Mouse (Mus musculus): Measurements from ENCODE around the gene Ndc1. TPM values are rescaled to one million over a fixed set of nuclear protein-coding genes. Genes with fewer than 3 reads are reported as not detected.

Gene Ndc1
- polyA plus RNA-seq, 1 experiment, result 9.9 TPM

- Histone ChIP-seq H3K4me3 (replicated peaks; ENCODE audit: extremely low read depth, low read depth, low read length) (no peak overlapping the region), H3K4me1 (ENCODE audit: control insufficient read depth, insufficient read depth, low read length) (no peaks in the 10 kb centered on the region)
- TF ChIP-seq POLR2A (IDR thresholded peaks at IDR 0.05; ENCODE audit: borderline replicate concordance, extremely low read depth, low read depth, low read length), result no peak
- no peak for TF ChIP-seq CTCF (IDR thresholded peaks at IDR 0.05; ENCODE audit: insufficient read depth, low read length)
- DNase-seq, result no peak
- WGBS, result 88% methylated on average over 8 of the region's 8 CpGs
These were observed 19.9 kb downstream of the Ndc1 start for GRCm38 (mm10) chr4:107387465-107387864.

GRCm38 (mm10) chr4:107388291-107388690 lies 20.7 kb downstream of the Ndc1 start:
- Histone ChIP-seq H3K4me1 (ENCODE audit: control insufficient read depth, insufficient read depth, low read length) (no peaks in the 10 kb centered on the region), H3K4me3 (replicated peaks; ENCODE audit: extremely low read depth, low read depth, low read length) (no peak overlapping the region)
- no peak for TF ChIP-seq POLR2A (IDR thresholded peaks at IDR 0.05; ENCODE audit: borderline replicate concordance, extremely low read depth, low read depth, low read length)
- TF ChIP-seq CTCF (IDR thresholded peaks at IDR 0.05; ENCODE audit: insufficient read depth, low read length), result no peak
- DNase-seq, result no peak
- WGBS, result 83% methylated on average over 2 of the region's 2 CpGs

- no peak for DNase-seq
- no peaks in the 10 kb centered on the region for H3K4me1 ChIP-seq (ENCODE audit: control insufficient read depth, insufficient read depth, low read length)
- 94% methylated on average over 3 of the region's 3 CpGs for WGBS
- TF ChIP-seq CTCF (IDR thresholded peaks at IDR 0.05; ENCODE audit: insufficient read depth, low read length) (no peak), POLR2A (IDR thresholded peaks at IDR 0.05; ENCODE audit: borderline replicate concordance, extremely low read depth, low read depth, low read length) (no peak)
- H3K4me3 ChIP-seq (replicated peaks; ENCODE audit: extremely low read depth, low read depth, low read length), result no peak overlapping the region
These were observed 21.8 kb downstream of the Ndc1 start for GRCm38 (mm10) chr4:107389345-107389744.

- no peak for TF ChIP-seq POLR2A (IDR thresholded peaks at IDR 0.05; ENCODE audit: borderline replicate concordance, extremely low read depth, low read depth, low read length)
- no peak for TF ChIP-seq CTCF (IDR thresholded peaks at IDR 0.05; ENCODE audit: insufficient read depth, low read length)
- 89% methylated on average over 2 of the region's 2 CpGs for WGBS
- no peak overlapping the region for H3K4me3 ChIP-seq (replicated peaks; ENCODE audit: extremely low read depth, low read depth, low read length)
- no peak for DNase-seq
- H3K4me1 ChIP-seq (ENCODE audit: control insufficient read depth, insufficient read depth, low read length), result no peaks in the 10 kb centered on the region
These were observed 26.2 kb downstream of the Ndc1 start for GRCm38 (mm10) chr4:107393771-107394170.

GRCm38 (mm10) chr4:107420202-107420601 lies 52.6 kb downstream of the Ndc1 start:
- 66% methylated on average over 4 of the region's 4 CpGs for WGBS
- no peak overlapping the region for H3K4me3 ChIP-seq (replicated peaks; ENCODE audit: extremely low read depth, low read depth, low read length)
- no peak for DNase-seq
- TF ChIP-seq CTCF (IDR thresholded peaks at IDR 0.05; ENCODE audit: insufficient read depth, low read length), result no peak
- TF ChIP-seq POLR2A (IDR thresholded peaks at IDR 0.05; ENCODE audit: borderline replicate concordance, extremely low read depth, low read depth, low read length), result no peak
- H3K4me1 ChIP-seq (ENCODE audit: control insufficient read depth, insufficient read depth, low read length), result no peaks in the 10 kb centered on the region

GRCm38 (mm10) chr4:107421711-107422110 lies 54.1 kb downstream of the Ndc1 start:
- Histone ChIP-seq H3K4me3 (replicated peaks; ENCODE audit: extremely low read depth, low read depth, low read length) (no peak overlapping the region), H3K4me1 (ENCODE audit: control insufficient read depth, insufficient read depth, low read length) (no peaks in the 10 kb centered on the region)
- WGBS, result 6% methylated on average over 14 of the region's 14 CpGs
- no peak for DNase-seq
- TF ChIP-seq POLR2A (IDR thresholded peaks at IDR 0.05; ENCODE audit: borderline replicate concordance, extremely low read depth, low read depth, low read length) (no peak), CTCF (IDR thresholded peaks at IDR 0.05; ENCODE audit: insufficient read depth, low read length) (no peak)

GRCm38 (mm10) chr4:107422176-107422575 lies 54.6 kb downstream of the Ndc1 start:
- peak; percentile 12 for DNase-seq
- 16% methylated on average over 6 of the region's 6 CpGs for WGBS
- TF ChIP-seq CTCF (IDR thresholded peaks at IDR 0.05; ENCODE audit: insufficient read depth, low read length), result no peak; the same call in 1 of the 2 replicates
- no peak for TF ChIP-seq POLR2A (IDR thresholded peaks at IDR 0.05; ENCODE audit: borderline replicate concordance, extremely low read depth, low read depth, low read length)
- no peak overlapping the region for H3K4me3 ChIP-seq (replicated peaks; ENCODE audit: extremely low read depth, low read depth, low read length)
- no peaks in the 10 kb centered on the region for H3K4me1 ChIP-seq (ENCODE audit: control insufficient read depth, insufficient read depth, low read length)

GRCm38 (mm10) chr4:107425616-107426015 lies 58.0 kb downstream of the Ndc1 start:
- WGBS, result 94% methylated on average over 12 of the region's 12 CpGs

GRCm38 (mm10) chr4:107426631-107427030 lies 59.0 kb downstream of the Ndc1 start:
- 73% methylated on average over 9 of the region's 9 CpGs for WGBS
- H3K4me1 ChIP-seq (ENCODE audit: control insufficient read depth, insufficient read depth, low read length), result no peaks in the 10 kb centered on the region
- no peak for TF ChIP-seq CTCF (IDR thresholded peaks at IDR 0.05; ENCODE audit: insufficient read depth, low read length)
- H3K4me3 ChIP-seq (replicated peaks; ENCODE audit: extremely low read depth, low read depth, low read length), result no peak overlapping the region
- DNase-seq, result no peak

More at GRCm38 (mm10) chr4:107425616-107426015, 58.0 kb downstream of the Ndc1 start:
- Histone ChIP-seq H3K4me3 (replicated peaks; ENCODE audit: extremely low read depth, low read depth, low read length) (no peak overlapping the region), H3K4me1 (ENCODE audit: control insufficient read depth, insufficient read depth, low read length) (no peaks in the 10 kb centered on the region)
- DNase-seq, result no peak
- TF ChIP-seq CTCF (IDR thresholded peaks at IDR 0.05; ENCODE audit: insufficient read depth, low read length), result no peak
- no peak for TF ChIP-seq POLR2A (IDR thresholded peaks at IDR 0.05; ENCODE audit: borderline replicate concordance, extremely low read depth, low read depth, low read length)

GRCm38 (mm10) chr4:107432717-107433116 lies 65.1 kb downstream of the Ndc1 start:
- TF ChIP-seq POLR2A (IDR thresholded peaks at IDR 0.05; ENCODE audit: borderline replicate concordance, extremely low read depth, low read depth, low read length), result no peak
- no peak for TF ChIP-seq CTCF (IDR thresholded peaks at IDR 0.05; ENCODE audit: insufficient read depth, low read length)
- WGBS, result 83% methylated on average over 5 of the region's 5 CpGs
- no peak overlapping the region for H3K4me3 ChIP-seq (replicated peaks; ENCODE audit: extremely low read depth, low read depth, low read length)
- 0 out of 2 replicates have a peak, but pooled peaks cover 3% of the 10 kb centered on the region for H3K4me1 ChIP-seq (ENCODE audit: control insufficient read depth, insufficient read depth, low read length)
- no peak for DNase-seq

Measured in lung, adult 2 months (tissue).